Mouse (Mus musculus) midbrain, postnatal 0 days (tissue): ENCODE measurements around the gene Rgs16. TPM values are rescaled to one million over a fixed set of nuclear protein-coding genes. Genes with fewer than 3 reads are reported as not detected.
A peak's percentile ranks its signal among the peaks of the same experiment; 100 is the strongest.

Experiments used
- ATAC-seq: fragments of 200-750 bp; cut with Nextera tagmentation; 2 replicates; pipeline ENCODE4 v1.8.0; 2017; ENCODE audit warnings: moderate number of reproducible peaks, mild to moderate bottlenecking, moderate TSS enrichment, moderate library complexity; ENCODE audit not compliant: low FRiP score
- DNase-seq: peaks from one replicate; pipeline ENCODE4 v3.0.0-alpha.2; 2015; ENCODE audit warnings: low spot score
- H3K27ac ChIP-seq: fragments of 300-500 bp; sonication (generic); 2 replicates; pipeline ENCODE4 v1.5.1; 2014; ENCODE audit warnings: low read depth, mild to moderate bottlenecking, low read length, mixed read lengths
- H3K27me3 ChIP-seq: fragments of 300-500 bp; sonication (generic); 2 replicates; pipeline ENCODE4 v1.6.1; 2014; ENCODE audit warnings: low read length, control low read depth, mixed read lengths; ENCODE audit not compliant: insufficient read depth
- H3K36me3 ChIP-seq: fragments of 300-500 bp; sonication (generic); 2 replicates; pipeline ENCODE4 v1.6.1; 2014; ENCODE audit warnings: low read length, control low read depth, mixed read lengths; ENCODE audit not compliant: insufficient read depth
- H3K4me1 ChIP-seq: fragments of 300-500 bp; sonication (generic); 2 replicates; pipeline ENCODE4 v1.6.1; 2014; ENCODE audit warnings: mild to moderate bottlenecking, control low read depth, antibody characterized with exemption, low read length, mixed read lengths; ENCODE audit not compliant: insufficient read depth
- H3K4me2 ChIP-seq: fragments of 300-500 bp; sonication (generic); 2 replicates; pipeline ENCODE4 v1.6.1; 2014; ENCODE audit warnings: low read depth, mild to moderate bottlenecking, low read length, mixed read lengths; ENCODE audit not compliant: poor library complexity, severe bottlenecking
- H3K4me3 ChIP-seq: fragments of 300-500 bp; sonication (generic); 2 replicates; pipeline ENCODE4 v1.5.1; 2014; ENCODE audit warnings: low read depth, mild to moderate bottlenecking, low read length, moderate library complexity
- H3K9ac ChIP-seq: fragments of 300-500 bp; sonication (generic); replicated peaks from 2 replicates; pipeline ENCODE4 v1.6.1; 2014; ENCODE audit warnings: mild to moderate bottlenecking, low read length, moderate library complexity, mixed read lengths; ENCODE audit not compliant: poor library complexity, severe bottlenecking
- H3K9me3 ChIP-seq: fragments of 300-500 bp; sonication (generic); 2 replicates; pipeline ENCODE4 v1.6.1; 2016; ENCODE audit warnings: low read length, control low read depth
- CTCF ChIP-seq: IDR thresholded peaks from 2 replicates; pipeline ENCODE4 v1.5.1; 2016; ENCODE audit warnings: antibody characterized with exemption, mild to moderate bottlenecking
- WGBS: fragments of 180-500 bp; shearing (Covaris S2); extraction: QIAGEN DNeasy Blood & Tissue Kit; methylation state at CpG from one replicate; pipeline ENCODE4 v1.1.7; 2014; 5-methylcytosine and 5-hydroxymethylcytosine counted together
- polyA plus RNA-seq: library from polyadenylated mRNA; unstranded; fragments of >200 nt; fragmentation: Nextera tagmentation; extraction: Ambion mirVana; gene quantifications from 2 replicates; pipeline ENCODE4 v1.2.1, GENCODE M21; 2015
- total RNA-seq: library from RNA; depleted of rRNA; stranded (reverse); fragments of >200 nt; gene quantifications from 2 replicates; pipeline ENCODE4 v1.2.3, GENCODE M21; 2014

Rgs16 gene
- total and polyA plus RNA-seq, 2 experiments from 2014 or later, result 7.2 to 10.7 TPM

DNA sequence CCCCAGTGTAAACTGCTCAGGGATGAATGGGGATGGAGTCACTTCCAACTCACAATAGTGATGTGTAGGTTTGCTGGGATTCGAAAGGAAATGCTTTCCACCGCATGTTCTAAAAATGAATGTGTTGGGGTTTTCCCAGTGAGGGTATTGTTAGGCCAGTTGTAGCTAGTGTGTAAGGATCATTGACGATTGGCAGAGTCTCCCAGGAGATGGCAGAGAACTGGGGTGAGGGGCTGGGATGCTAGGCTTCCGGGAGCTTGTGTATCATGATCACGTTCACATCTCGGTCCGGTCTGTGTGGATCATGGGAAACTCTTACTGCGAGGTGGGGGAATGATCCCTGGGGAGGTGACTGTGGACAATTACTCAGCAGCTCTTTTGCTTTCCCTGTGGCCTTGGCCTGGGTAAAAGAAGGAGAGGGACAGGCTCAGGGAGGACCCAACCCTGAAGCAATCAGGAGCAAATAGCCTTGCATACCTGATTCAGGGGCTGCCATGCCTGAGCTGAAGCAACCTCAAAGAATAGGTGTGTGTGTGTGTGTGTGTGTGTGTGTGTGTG lies 37.2 kb upstream of the Rgs16 start:
- DNase-seq, result no peak
- peaks cover 5% of the 10 kb centered on the region for H3K4me1 ChIP-seq
- H3K27me3 ChIP-seq, result no peaks in the 10 kb centered on the region
- H3K4me2 ChIP-seq, result no peak overlapping the region
- H3K9me3 ChIP-seq, result no peaks in the 10 kb centered on the region
- WGBS, result 25% methylated on average over 8 of the region's 8 CpGs
- no peak; the same call in 1 of the 2 replicates for ATAC-seq
- TF ChIP-seq CTCF, result no peak
- no peak overlapping the region for H3K9ac ChIP-seq
- H3K4me3 ChIP-seq, result no peak overlapping the region
- H3K27ac ChIP-seq, result 0 out of 2 replicates have a peak overlapping the region, but pooled peaks have one; percentile 26
- no peaks in the 10 kb centered on the region for H3K36me3 ChIP-seq

DNA sequence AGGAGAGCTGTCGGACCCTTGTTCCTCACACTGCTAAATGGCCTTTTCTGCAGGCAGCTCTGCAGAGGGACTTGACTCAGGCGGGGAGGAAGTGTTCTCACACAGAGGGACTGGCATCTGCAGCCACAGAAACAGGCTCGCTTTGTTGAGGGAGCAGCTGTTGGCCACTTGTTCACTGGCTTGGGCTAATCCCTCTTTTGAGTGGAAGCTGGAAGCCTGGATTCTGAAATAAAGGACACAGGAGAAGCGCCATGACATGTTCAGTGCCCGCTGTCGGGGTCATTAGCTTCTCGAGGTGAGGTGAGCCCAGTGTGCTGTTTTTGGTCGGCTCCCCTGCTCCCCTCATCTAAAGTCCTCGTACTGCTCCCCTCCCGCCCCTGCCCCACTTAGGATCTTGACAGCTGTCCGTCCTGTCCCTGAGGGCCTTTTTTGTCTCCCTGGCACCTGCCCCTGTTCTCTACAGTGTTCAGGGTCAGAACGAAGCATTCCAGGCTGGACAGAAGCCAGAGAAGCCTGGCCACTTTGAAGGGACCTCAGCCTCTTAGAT lies 36.6 kb upstream of the Rgs16 start:
- 13% methylated on average over 12 of the region's 12 CpGs for WGBS

GRCm38 (mm10) chr1:153704174-153704573 lies 36.0 kb upstream of the Rgs16 start:
- H3K4me3 ChIP-seq, result no peak overlapping the region
- H3K9ac ChIP-seq, result no peak overlapping the region
- H3K4me2 ChIP-seq, result no peak overlapping the region
- no peak overlapping the region for H3K27ac ChIP-seq
- DNase-seq, result peak; percentile 63
- ATAC-seq, result no peak
- H3K4me1 ChIP-seq, result peaks cover 5% of the 10 kb centered on the region
- no peaks in the 10 kb centered on the region for H3K36me3 ChIP-seq
- TF ChIP-seq CTCF, result no peak
- WGBS, result 21% methylated on average over 7 of the region's 7 CpGs
- no peaks in the 10 kb centered on the region for H3K27me3 ChIP-seq
- H3K9me3 ChIP-seq, result no peaks in the 10 kb centered on the region

More for the DNA sequence above, 36.6 kb upstream of the Rgs16 start:
- ATAC-seq (peak; percentile 66), DNase-seq (peak; percentile 83)
- Histone ChIP-seq H3K9me3 (no peaks in the 10 kb centered on the region), H3K4me3 (no peak overlapping the region), H3K4me2 (no peak overlapping the region), H3K4me1 (peaks cover 5% of the 10 kb centered on the region), H3K36me3 (no peaks in the 10 kb centered on the region), H3K9ac (no peak overlapping the region), H3K27ac (peak overlapping the region; percentile 38; the same call in 1 of the 2 replicates), H3K27me3 (no peaks in the 10 kb centered on the region)
- TF ChIP-seq CTCF, result no peak

DNA sequence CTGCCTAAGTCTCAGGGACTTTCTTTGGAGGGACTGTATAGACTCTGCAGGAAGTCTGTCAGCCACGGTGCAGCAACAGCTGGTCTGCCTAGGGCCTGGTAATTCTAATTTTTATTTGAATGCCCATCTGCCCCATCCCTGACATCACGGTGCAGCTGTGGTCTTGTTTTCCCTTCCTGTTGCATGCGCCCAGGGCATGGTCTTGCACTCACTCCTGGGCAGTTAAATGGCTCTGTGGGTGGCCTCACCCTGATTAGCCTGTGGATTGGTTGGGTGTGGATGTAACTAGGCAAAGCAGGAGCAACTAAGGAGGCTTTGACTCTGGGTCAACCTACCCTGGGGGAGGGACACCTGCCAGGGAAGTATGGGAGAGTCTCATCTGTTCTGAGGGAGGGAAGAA lies 35.2 kb upstream of the Rgs16 start:
- Histone ChIP-seq H3K4me2 (no peak overlapping the region), H3K9ac (no peak overlapping the region), H3K27me3 (no peaks in the 10 kb centered on the region), H3K9me3 (no peaks in the 10 kb centered on the region), H3K36me3 (no peaks in the 10 kb centered on the region), H3K4me3 (no peak overlapping the region), H3K27ac (no peak overlapping the region), H3K4me1 (peaks cover 5% of the 10 kb centered on the region)
- ATAC-seq (no peak), DNase-seq (peak; percentile 46)
- no peak for TF ChIP-seq CTCF
- 25% methylated on average over 3 of the region's 3 CpGs for WGBS

- no peaks in the 10 kb centered on the region for H3K36me3 ChIP-seq
- no peak overlapping the region for H3K4me2 ChIP-seq
- H3K27ac ChIP-seq, result no peak overlapping the region
- no peaks in the 10 kb centered on the region for H3K27me3 ChIP-seq
- no peak overlapping the region for H3K4me3 ChIP-seq
- H3K9me3 ChIP-seq, result no peaks in the 10 kb centered on the region
- no peak for TF ChIP-seq CTCF
- H3K4me1 ChIP-seq, result no peaks in the 10 kb centered on the region
- DNase-seq (no peak), ATAC-seq (no peak)
- WGBS, result 96% methylated on average over 5 of the region's 5 CpGs
- H3K9ac ChIP-seq, result no peak overlapping the region
Observed at GRCm38 (mm10) chr1:153708626-153709025, 31.5 kb upstream of the Rgs16 start.

GRCm38 (mm10) chr1:153709451-153709850 lies 30.7 kb upstream of the Rgs16 start:
- Histone ChIP-seq H3K36me3 (no peaks in the 10 kb centered on the region), H3K9me3 (no peaks in the 10 kb centered on the region), H3K4me2 (no peak overlapping the region), H3K4me1 (no peaks in the 10 kb centered on the region), H3K27ac (no peak overlapping the region), H3K4me3 (no peak overlapping the region), H3K9ac (no peak overlapping the region), H3K27me3 (no peaks in the 10 kb centered on the region)
- TF ChIP-seq CTCF, result no peak
- WGBS, result 53% methylated on average over 5 of the region's 5 CpGs
- ATAC-seq, result no peak
- no peak for DNase-seq
